In genomic region chr2:167595761-167596171, GRCm38 (mm10) we compare ENCODE assay signal across 8 mouse cellular contexts. TPM values are rescaled to one million over a fixed set of nuclear protein-coding genes. Genes with fewer than 3 reads are reported as not detected.
DNase-seq lines count a peak whose midpoint lies in the region; ATAC-seq and TF ChIP-seq lines count a peak whose summit lies in the region.

No protein-coding gene starts in this region.

- no peak overlapping the region for H3ac ChIP-seq in myocyte (ENCODE audit: control insufficient read depth, insufficient read length)

- no peaks in the 10 kb centered on the region for H3K36me3 ChIP-seq in hindbrain, postnatal 0 days (ENCODE audit: insufficient read depth, low read length)
- no peaks in the 10 kb centered on the region for H3K36me3 ChIP-seq in myocyte (ENCODE audit: control insufficient read depth, insufficient read depth)

- ATAC-seq in hindbrain, postnatal 0 days: peak; percentile 10; the same call in 1 of the 2 replicates

- no peaks in the 10 kb centered on the region; the same call in 1 of the 2 replicates for H3K27me3 ChIP-seq in hindbrain, postnatal 0 days (ENCODE audit: insufficient read depth, low read length)
- no peaks in the 10 kb centered on the region for H3K27me3 ChIP-seq in myocyte (ENCODE audit: control insufficient read depth, insufficient read depth, insufficient read length)

- H3K4me1 ChIP-seq in hindbrain, postnatal 0 days (ENCODE audit: insufficient read depth, low read length): no peaks in the 10 kb centered on the region

- TF ChIP-seq POLR2A in myocyte (IDR thresholded peaks at IDR 0.05; ENCODE audit: insufficient read length, low read depth): no peak

- TF ChIP-seq CTCF in hindbrain, postnatal 0 days (IDR thresholded peaks at IDR 0.05; ENCODE audit: low read depth): no peak

- 0 out of 2 replicates have a peak overlapping the region, but pooled peaks have one; percentile 20 for H3K27ac ChIP-seq in hindbrain, postnatal 0 days

- WGBS in hindbrain, postnatal 0 days: 46% methylated on average over 14 of the region's 14 CpGs

- no peak overlapping the region for H3K4me3 ChIP-seq in hindbrain, postnatal 0 days (ENCODE audit: low read length)
- no peak overlapping the region for H3K4me3 ChIP-seq in myocyte

- no peak overlapping the region for H3K4me2 ChIP-seq in hindbrain, postnatal 0 days (ENCODE audit: low read depth, low read length)
- peak overlapping the region; percentile 61 for H3K4me2 ChIP-seq in myocyte (ENCODE audit: low read depth)

- H3K79me2 ChIP-seq in myocyte (ENCODE audit: control insufficient read depth, insufficient read depth): no peaks in the 10 kb centered on the region

- no peaks in the 10 kb centered on the region for H3K9me3 ChIP-seq in hindbrain, postnatal 0 days (ENCODE audit: low read length)

- peak; percentile 56 for DNase-seq in ovary, postnatal 36 days (ENCODE audit: low spot score)
- no peak for DNase-seq in ovary, postnatal 14 days (ENCODE audit: low spot score)
- DNase-seq in forelimb bud, embryonic 11.5 days (ENCODE audit: low read depth, low spot score): peak; percentile 92
- DNase-seq in hindbrain, postnatal 0 days (ENCODE audit: low spot score): peak; percentile 58
- no peak for DNase-seq in thymus, adult 18-20 months
- DNase-seq in layer of hippocampus, adult 9-11 months: no peak
- no peak for DNase-seq in frontal cortex, postnatal 36 days (ENCODE audit: low spot score in 2 of 2)

- no peak overlapping the region for H3K9ac ChIP-seq in hindbrain, postnatal 0 days (replicated peaks; ENCODE audit: low read length)

TF ChIP-seq in myocyte, 11 proteins besides CTCF, POLR2A, EP300 and RAD21:
- TF ChIP-seq SRF (IDR thresholded peaks at IDR 0.05; ENCODE audit: control insufficient read depth, insufficient read length, low read depth) (no peak), REST (IDR thresholded peaks at IDR 0.05; ENCODE audit: insufficient read depth, insufficient read length) (no peak), MYOG (IDR thresholded peaks at IDR 0.05; ENCODE audit: control insufficient read depth in 1 of 3, insufficient read depth in 1 of 3, insufficient read length in 2 of 3, low read depth in 2 of 3) (no peak), CEBPB (IDR thresholded peaks at IDR 0.05; ENCODE audit: insufficient read depth, poor library complexity, severe bottlenecking) (no peak)

RNA-seq across cellular contexts. Expression of gene Ube2v1, which starts 36.1 kb away (rescaled TPM):
- 209 and 247 TPM in 2 replicates for total RNA-seq in hindbrain, postnatal 0 days (2014; rRNA removed)
- 380 and 384 TPM in 2 replicates for polyA plus RNA-seq in hindbrain, postnatal 0 days (2015; fragmentation: Nextera tagmentation; extraction: Ambion mirVana)
- 322 TPM for polyA plus RNA-seq in myocyte (2012; fragmentation: generic; extraction: Trizol)

RNA-seq across cellular contexts. Expression of gene Snai1, which starts 57.8 kb away (rescaled TPM):
- total RNA-seq in hindbrain, postnatal 0 days (2014; rRNA removed): 0.93 and 1.2 TPM in 2 replicates
- polyA plus RNA-seq in hindbrain, postnatal 0 days (2015; fragmentation: Nextera tagmentation; extraction: Ambion mirVana): 3.6 and 4.3 TPM in 2 replicates
- 48.5 TPM for polyA plus RNA-seq in myocyte (2012; fragmentation: generic; extraction: Trizol)

Comparison
In these comparisons a context has a peak if more than half of its experiments do, and no peak if none do; other contexts are left out.
1. DNase-seq: peak in ovary, postnatal 36 days (single experiment), forelimb bud, embryonic 11.5 days (single experiment) and hindbrain, postnatal 0 days (single experiment); none in ovary, postnatal 14 days (single experiment), thymus, adult 18-20 months (0 of 2), layer of hippocampus, adult 9-11 months (single experiment) and frontal cortex, postnatal 36 days (0 of 2).